Mouse (Mus musculus) lung, postnatal 14 days (tissue): ENCODE results near the gene Tmf1.

Experiments used
- DNase-seq: peaks from one replicate; pipeline ENCODE4 v3.0.0; 2021

The Tmf1 gene

DNA sequence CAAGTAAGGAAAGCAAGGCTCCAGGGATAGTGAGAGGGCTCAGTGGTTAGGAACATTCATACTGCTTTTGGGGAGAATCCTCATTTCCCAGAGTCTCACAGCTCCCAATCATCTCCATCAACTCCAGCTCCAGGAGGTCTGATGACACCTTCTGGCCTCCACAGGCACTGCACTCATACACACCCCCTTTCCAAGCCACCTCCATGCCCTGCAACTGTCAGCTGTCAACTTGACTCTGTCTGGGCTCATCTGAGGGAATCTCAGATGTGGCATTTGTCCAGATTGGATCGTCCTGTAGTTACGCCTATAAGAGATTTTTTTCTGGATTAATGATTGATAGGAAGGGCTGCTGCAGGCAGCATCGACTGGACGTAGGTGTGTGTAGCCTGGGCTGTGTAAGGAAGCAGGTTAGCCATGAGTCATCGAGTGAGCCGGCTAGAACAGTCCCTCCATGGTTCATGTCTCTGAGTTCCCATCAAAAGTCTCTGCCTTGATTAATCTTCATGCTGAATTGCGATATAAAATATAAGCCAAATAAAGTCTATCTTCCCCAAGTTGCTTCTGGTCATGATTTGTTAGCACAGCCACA, 74.6 kb downstream of the Tmf1 start:
- no peak for DNase-seq
